Mouse (Mus musculus): ENCODE results near the gene Agt.

Gene Agt

DNA sequence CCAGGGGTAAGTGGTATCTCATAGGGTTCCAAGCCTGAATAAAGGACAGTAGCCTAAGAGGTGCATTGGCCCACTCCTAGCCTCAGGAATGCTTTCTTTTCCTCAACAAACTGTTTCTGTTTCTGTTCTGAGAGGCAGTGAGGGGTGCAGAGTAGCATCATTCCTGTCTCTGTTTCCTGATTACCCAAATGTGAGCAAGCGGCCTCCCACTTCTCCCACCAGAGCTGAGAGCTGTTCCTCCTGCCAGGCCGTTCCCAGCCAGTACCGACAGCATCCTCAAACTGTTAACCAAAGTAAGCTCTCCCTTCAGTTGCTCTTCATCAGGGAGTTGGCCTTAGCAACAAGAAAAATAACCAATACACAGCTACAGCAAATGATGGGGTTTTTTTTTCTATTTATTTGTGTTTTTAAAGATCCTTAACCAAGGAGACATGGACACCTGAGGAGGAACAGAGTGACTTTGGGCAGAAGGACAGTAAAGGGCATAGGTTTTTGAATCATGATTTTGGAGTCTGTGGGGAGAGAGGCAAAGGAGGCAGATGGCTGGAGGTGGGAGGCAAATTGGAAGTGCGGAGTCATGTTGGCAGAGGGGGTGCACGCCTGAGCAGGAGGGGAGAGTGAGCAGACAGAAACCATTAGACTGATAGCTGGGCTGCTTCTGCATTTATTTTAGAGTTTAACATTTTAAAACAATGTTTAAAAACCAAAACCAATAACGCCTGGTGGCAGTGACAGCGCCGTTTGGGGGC, 61.8 kb downstream of the Agt start:
- DNase-seq (ENCODE audit: low spot score in 2 of 2): no peak
